Mouse (Mus musculus): ENCODE measurements around the gene Ccdc172.

DNA sequence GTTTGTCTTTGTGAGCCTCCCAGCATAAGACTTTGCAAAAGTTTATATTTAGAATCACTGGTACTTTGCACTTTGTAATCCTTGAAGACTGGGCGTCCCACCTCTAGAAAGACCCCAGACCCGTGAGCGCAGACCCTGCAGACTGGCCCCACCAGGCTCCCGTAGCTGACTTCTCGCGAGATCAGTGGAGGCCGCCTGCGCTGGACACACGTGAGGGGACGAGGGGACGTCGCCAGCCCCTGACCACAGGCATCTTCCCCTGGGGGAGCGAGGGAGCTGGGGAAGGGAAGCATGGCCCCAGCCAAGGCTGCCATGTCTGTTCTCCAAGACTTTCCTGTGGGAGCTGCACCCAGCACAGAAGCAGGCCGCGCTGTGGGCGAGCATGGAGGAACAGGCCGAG is at the start of gene Ccdc172:
- no peak for TF ChIP-seq CTCF (IDR thresholded peaks at IDR 0.05; ENCODE audit: control insufficient read depth, insufficient read depth, insufficient read length)
- no peak for TF ChIP-seq USF1 (IDR thresholded peaks at IDR 0.05; ENCODE audit: low read depth)
- no peak for TF ChIP-seq MYOG (IDR thresholded peaks at IDR 0.05; ENCODE audit: control insufficient read depth, extremely low read depth, insufficient read length)
- no peak for TF ChIP-seq CEBPB (IDR thresholded peaks at IDR 0.05; ENCODE audit: low read depth)

Measured in C2C12 (cell line).